Mouse (Mus musculus): ENCODE results near the gene Ugt1a6a. TPM values are rescaled to one million over a fixed set of nuclear protein-coding genes. Genes with fewer than 3 reads are reported as not detected.
"Not testable (repeated sequence)": the region's sequence is repeated elsewhere in the genome, so short reads cannot be mapped to it uniquely, and the experiment has no call there.

Gene Ugt1a6a
- not detected in 2 replicates for polyA plus RNA-seq (2012; ENCODE audit: insufficient read depth, insufficient read length, low replicate concordance, missing spikeins)

- H3K27ac ChIP-seq (ENCODE audit: insufficient read depth, low read depth, low read length); H3K4me3 ChIP-seq (ENCODE audit: insufficient read depth, low read depth, low read length); H3K4me1 ChIP-seq (ENCODE audit: control insufficient read depth, insufficient read depth, low read length): not testable (repeated sequence)
- 37% methylated on average over 5 of the region's 5 CpGs for WGBS
These were observed at the start of gene Ugt1a6a for GRCm38 (mm10) chr1:88134457-88135011. Ugt1a6a (plus strand) TSS chr1:88134809.

- WGBS, result 65% methylated on average over 1 of the region's 1 CpGs
- no peak overlapping the region for H3K4me3 ChIP-seq (ENCODE audit: insufficient read depth, low read depth, low read length)
- no peak overlapping the region for H3K27ac ChIP-seq (ENCODE audit: insufficient read depth, low read depth, low read length)
- H3K4me1 ChIP-seq (ENCODE audit: control insufficient read depth, insufficient read depth, low read length), result no peaks in the 10 kb centered on the region
- TF ChIP-seq CTCF (IDR thresholded peaks at IDR 0.05; ENCODE audit: insufficient read depth, low read depth, low read length) (no peak), POLR2A (IDR thresholded peaks at IDR 0.05; ENCODE audit: insufficient read depth, low read depth, low read length) (no peak)
These were observed 48.5 kb upstream of the Ugt1a6a start for GRCm38 (mm10) chr1:88086125-88086524.

- no peaks in the 10 kb centered on the region for H3K4me1 ChIP-seq (ENCODE audit: control insufficient read depth, insufficient read depth, low read length)
- no peak within 1 kb of the TSS for H3K27ac ChIP-seq (ENCODE audit: insufficient read depth, low read depth, low read length)
- TF ChIP-seq POLR2A (IDR thresholded peaks at IDR 0.05; ENCODE audit: insufficient read depth, low read depth, low read length) (no peak), CTCF (IDR thresholded peaks at IDR 0.05; ENCODE audit: insufficient read depth, low read depth, low read length) (no peak)
- 76% methylated on average over 3 of the region's 3 CpGs for WGBS
- no peak within 1 kb of the TSS for H3K4me3 ChIP-seq (ENCODE audit: insufficient read depth, low read depth, low read length)
These were observed 47.1 kb upstream of the Ugt1a6a start, which contains the start of gene Ugt1a8 for GRCm38 (mm10) chr1:88087513-88087912. Ugt1a8 (plus strand) TSS chr1:88087813.

GRCm38 (mm10) chr1:88092341-88092740, 42.3 kb upstream of the Ugt1a6a start:
- no peak overlapping the region for H3K4me3 ChIP-seq (ENCODE audit: insufficient read depth, low read depth, low read length)
- H3K27ac ChIP-seq (ENCODE audit: insufficient read depth, low read depth, low read length), result no peak overlapping the region
- no peak for TF ChIP-seq POLR2A (IDR thresholded peaks at IDR 0.05; ENCODE audit: insufficient read depth, low read depth, low read length)
- no peak for TF ChIP-seq CTCF (IDR thresholded peaks at IDR 0.05; ENCODE audit: insufficient read depth, low read depth, low read length)
- no peaks in the 10 kb centered on the region for H3K4me1 ChIP-seq (ENCODE audit: control insufficient read depth, insufficient read depth, low read length)

- 78% methylated on average over 3 of the region's 3 CpGs for WGBS
- H3K27ac ChIP-seq (ENCODE audit: insufficient read depth, low read depth, low read length); H3K4me3 ChIP-seq (ENCODE audit: insufficient read depth, low read depth, low read length); H3K4me1 ChIP-seq (ENCODE audit: control insufficient read depth, insufficient read depth, low read length): not testable (repeated sequence)
These were observed 40.3 kb upstream of the Ugt1a6a start for GRCm38 (mm10) chr1:88094270-88094676.

GRCm38 (mm10) chr1:88094941-88095492, 39.6 kb upstream of the Ugt1a6a start, which contains the start of gene Ugt1a7c:
Ugt1a7c (plus strand) TSS chr1:88095062.
- Histone ChIP-seq H3K4me1 (ENCODE audit: control insufficient read depth, insufficient read depth, low read length) (no peaks in the 10 kb centered on the region), H3K27ac (ENCODE audit: insufficient read depth, low read depth, low read length) (no peak within 1 kb of the TSS), H3K4me3 (ENCODE audit: insufficient read depth, low read depth, low read length) (no peak within 1 kb of the TSS)
- WGBS, result 48% methylated on average over 10 of the region's 10 CpGs
- no peak for TF ChIP-seq CTCF (IDR thresholded peaks at IDR 0.05; ENCODE audit: insufficient read depth, low read depth, low read length)
- no peak for TF ChIP-seq POLR2A (IDR thresholded peaks at IDR 0.05; ENCODE audit: insufficient read depth, low read depth, low read length)

GRCm38 (mm10) chr1:88098546-88098945, 36.1 kb upstream of the Ugt1a6a start:
- H3K4me1 ChIP-seq (ENCODE audit: control insufficient read depth, insufficient read depth, low read length); H3K27ac ChIP-seq (ENCODE audit: insufficient read depth, low read depth, low read length); H3K4me3 ChIP-seq (ENCODE audit: insufficient read depth, low read depth, low read length): not testable (repeated sequence)
- WGBS, result 98% methylated on average over 3 of the region's 3 CpGs

- WGBS, result 88% methylated on average over 2 of the region's 2 CpGs
- not testable (repeated sequence) for H3K27ac ChIP-seq (ENCODE audit: insufficient read depth, low read depth, low read length); H3K4me1 ChIP-seq (ENCODE audit: control insufficient read depth, insufficient read depth, low read length); H3K4me3 ChIP-seq (ENCODE audit: insufficient read depth, low read depth, low read length)
These were observed 34.9 kb upstream of the Ugt1a6a start for GRCm38 (mm10) chr1:88099691-88100090.

GRCm38 (mm10) chr1:88103019-88103418, 31.6 kb upstream of the Ugt1a6a start, which contains the start of gene Ugt1a6b:
Ugt1a6b (plus strand) TSS chr1:88103252.
- not testable (repeated sequence) for H3K4me3 ChIP-seq (ENCODE audit: insufficient read depth, low read depth, low read length); H3K27ac ChIP-seq (ENCODE audit: insufficient read depth, low read depth, low read length); H3K4me1 ChIP-seq (ENCODE audit: control insufficient read depth, insufficient read depth, low read length)
- 85% methylated on average over 3 of the region's 3 CpGs for WGBS

GRCm38 (mm10) chr1:88103697-88104468, 30.7 kb upstream of the Ugt1a6a start:
- H3K27ac ChIP-seq (ENCODE audit: insufficient read depth, low read depth, low read length); H3K4me3 ChIP-seq (ENCODE audit: insufficient read depth, low read depth, low read length); H3K4me1 ChIP-seq (ENCODE audit: control insufficient read depth, insufficient read depth, low read length): not testable (repeated sequence)
- WGBS, result 69% methylated on average over 5 of the region's 5 CpGs

Measured in olfactory bulb, adult 2 months (tissue).